Mouse (Mus musculus): Measurements from ENCODE around the gene Tnxb. TPM values are rescaled to one million over a fixed set of nuclear protein-coding genes. Genes with fewer than 3 reads are reported as not detected.

The Tnxb gene
- polyA plus RNA-seq, 1 experiment from 2014 or later: 1.9 TPM

GRCm38 (mm10) chr17:34645831-34646511, 24.4 kb upstream of the Tnxb start:
- WGBS: 85% methylated on average over 30 of the region's 30 CpGs
- Histone ChIP-seq H3K4me1 (replicated peaks; ENCODE audit: control insufficient read depth, insufficient read depth) (no peaks in the 10 kb centered on the region; the same call in 1 of the 2 replicates), H3K4me2 (replicated peaks; ENCODE audit: low read depth) (peak overlapping the region; percentile 83; the same call in 1 of the 2 replicates), H3K27ac (replicated peaks) (no peak overlapping the region; the same call in 1 of the 2 replicates), H3K9ac (ENCODE audit: low read length) (no peak overlapping the region), H3K9me3 (ENCODE audit: control insufficient read depth, low read length) (no peaks in the 10 kb centered on the region), H3K36me3 (ENCODE audit: control insufficient read depth, insufficient read depth, low read length) (peaks cover 5% of the 10 kb centered on the region), H3K4me3 (ENCODE audit: low read depth, low read length) (no peak overlapping the region), H3K27me3 (ENCODE audit: control insufficient read depth, insufficient read depth, low read length) (no peaks in the 10 kb centered on the region)
- ATAC-seq (ENCODE audit: low FRiP score, low TSS enrichment): no peak
- TF ChIP-seq EP300 (optimal IDR thresholded peaks at IDR 0.05) (no peak), CTCF (IDR thresholded peaks at IDR 0.05; ENCODE audit: low read depth) (no peak)
- no peak for DNase-seq (ENCODE audit: low spot score)

GRCm38 (mm10) chr17:34646906-34647787, 23.2 kb upstream of the Tnxb start, which contains the start of gene Atf6b:
Gene Atf6b (plus strand): TSS chr17:34647146.
- TF ChIP-seq EP300 (optimal IDR thresholded peaks at IDR 0.05) (no peak), CTCF (IDR thresholded peaks at IDR 0.05; ENCODE audit: low read depth) (no peak; the same call in 1 of the 2 replicates)
- no peaks in the 10 kb centered on the region; the same call in 1 of the 2 replicates for H3K4me1 ChIP-seq (replicated peaks; ENCODE audit: control insufficient read depth, insufficient read depth)
- WGBS: under 1% methylated on average over 59 of the region's 66 CpGs
- H3K9me3 ChIP-seq (ENCODE audit: control insufficient read depth, low read length): no peaks in the 10 kb centered on the region
- no peaks in the 10 kb centered on the region for H3K27me3 ChIP-seq (ENCODE audit: control insufficient read depth, insufficient read depth, low read length)
- H3K27ac ChIP-seq (replicated peaks): peak within 1 kb of the TSS; percentile 83
- peak within 1 kb of the TSS; percentile 95 for H3K4me3 ChIP-seq (ENCODE audit: low read depth, low read length)
- H3K36me3 ChIP-seq (ENCODE audit: control insufficient read depth, insufficient read depth, low read length): peaks cover 6% of the 10 kb centered on the region
- DNase-seq (ENCODE audit: low spot score): peak; percentile 96
- peak; percentile 96 for ATAC-seq (ENCODE audit: low FRiP score, low TSS enrichment)
- H3K9ac ChIP-seq (ENCODE audit: low read length): peak within 1 kb of the TSS; percentile 87
- peak within 1 kb of the TSS; percentile 77 for H3K4me2 ChIP-seq (replicated peaks; ENCODE audit: low read depth)

DNA sequence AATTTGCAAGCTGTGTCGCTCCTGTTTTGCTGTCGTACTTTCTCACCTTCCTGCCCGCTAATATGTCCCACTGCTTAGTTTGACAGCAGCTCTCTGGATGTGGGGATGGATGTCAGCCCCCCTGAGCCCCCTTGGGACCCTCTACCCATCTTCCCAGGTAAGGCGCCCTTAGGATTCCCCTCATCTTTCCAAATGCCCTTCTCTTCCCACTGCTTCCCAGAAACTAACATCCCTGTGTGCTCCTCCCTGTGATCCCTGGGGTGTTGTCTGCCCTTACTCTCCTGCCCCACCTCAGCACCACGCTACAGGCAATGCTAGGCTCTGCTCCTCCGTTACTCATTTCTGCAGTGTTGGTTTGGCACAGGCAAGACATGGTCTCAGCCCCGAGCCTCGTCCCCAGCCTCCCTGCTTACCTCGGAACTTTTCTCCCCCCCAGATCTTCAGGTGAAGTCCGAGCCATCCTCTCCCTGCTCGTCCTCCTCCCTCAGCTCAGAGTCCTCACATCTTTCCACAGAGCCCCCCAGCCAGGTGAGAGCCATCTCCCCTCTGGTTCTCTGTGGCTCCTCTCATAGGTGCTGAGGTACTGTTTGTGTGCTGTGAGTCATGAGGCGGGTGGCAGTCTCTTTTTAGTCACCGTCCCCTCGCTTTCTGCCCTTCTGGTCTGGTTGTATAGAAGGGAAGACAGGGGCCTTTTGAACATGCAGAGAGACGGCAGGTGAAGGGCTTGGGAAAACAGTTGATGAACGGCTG, 22.0 kb upstream of the Tnxb start:
- WGBS: 78% methylated on average over 16 of the region's 16 CpGs
- Histone ChIP-seq H3K9ac (ENCODE audit: low read length) (no peak overlapping the region), H3K4me3 (ENCODE audit: low read depth, low read length) (no peak overlapping the region), H3K36me3 (ENCODE audit: control insufficient read depth, insufficient read depth, low read length) (peaks cover 8% of the 10 kb centered on the region), H3K27me3 (ENCODE audit: control insufficient read depth, insufficient read depth, low read length) (no peaks in the 10 kb centered on the region), H3K27ac (replicated peaks) (no peak overlapping the region), H3K4me1 (replicated peaks; ENCODE audit: control insufficient read depth, insufficient read depth) (no peaks in the 10 kb centered on the region; the same call in 1 of the 2 replicates), H3K4me2 (replicated peaks; ENCODE audit: low read depth) (no peak overlapping the region), H3K9me3 (ENCODE audit: control insufficient read depth, low read length) (no peaks in the 10 kb centered on the region)
- no peak for ATAC-seq (ENCODE audit: low FRiP score, low TSS enrichment)
- TF ChIP-seq EP300 (optimal IDR thresholded peaks at IDR 0.05) (no peak), CTCF (IDR thresholded peaks at IDR 0.05; ENCODE audit: low read depth) (no peak)
- no peak for DNase-seq (ENCODE audit: low spot score)

GRCm38 (mm10) chr17:34649106-34649864, 21.1 kb upstream of the Tnxb start:
- no peaks in the 10 kb centered on the region for H3K9me3 ChIP-seq (ENCODE audit: control insufficient read depth, low read length)
- WGBS: 88% methylated on average over 18 of the region's 18 CpGs
- no peak overlapping the region for H3K9ac ChIP-seq (ENCODE audit: low read length)
- no peaks in the 10 kb centered on the region; the same call in 1 of the 2 replicates for H3K4me1 ChIP-seq (replicated peaks; ENCODE audit: control insufficient read depth, insufficient read depth)
- ATAC-seq (ENCODE audit: low FRiP score, low TSS enrichment) (no peak), DNase-seq (ENCODE audit: low spot score) (no peak)
- no peak overlapping the region for H3K4me3 ChIP-seq (ENCODE audit: low read depth, low read length)
- no peak overlapping the region for H3K27ac ChIP-seq (replicated peaks)
- no peak for TF ChIP-seq CTCF (IDR thresholded peaks at IDR 0.05; ENCODE audit: low read depth)
- TF ChIP-seq EP300 (optimal IDR thresholded peaks at IDR 0.05): no peak
- H3K27me3 ChIP-seq (ENCODE audit: control insufficient read depth, insufficient read depth, low read length): no peaks in the 10 kb centered on the region
- no peak overlapping the region for H3K4me2 ChIP-seq (replicated peaks; ENCODE audit: low read depth)
- H3K36me3 ChIP-seq (ENCODE audit: control insufficient read depth, insufficient read depth, low read length): peaks cover 12% of the 10 kb centered on the region

DNA sequence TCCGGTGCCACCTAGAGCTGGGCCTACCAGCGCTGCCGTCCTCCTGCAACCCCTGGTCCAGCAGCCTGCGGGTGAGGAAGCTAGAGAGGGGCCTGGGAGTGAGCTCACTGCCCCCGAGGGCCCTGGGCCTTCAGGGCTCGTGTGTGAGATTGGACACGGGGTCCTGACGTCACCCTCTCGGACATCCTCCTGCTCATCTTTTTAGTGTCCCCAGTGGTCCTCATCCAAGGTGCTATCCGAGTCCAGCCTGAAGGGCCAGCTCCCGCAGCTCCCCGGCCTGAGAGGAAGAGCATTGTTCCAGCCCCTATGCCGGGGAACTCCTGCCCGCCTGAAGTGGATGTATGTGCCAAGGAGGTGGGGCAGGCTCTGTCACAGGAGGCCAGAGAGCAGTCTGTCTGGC, 19.6 kb upstream of the Tnxb start:
- no peak overlapping the region for H3K27ac ChIP-seq (replicated peaks)
- H3K27me3 ChIP-seq (ENCODE audit: control insufficient read depth, insufficient read depth, low read length): no peaks in the 10 kb centered on the region
- TF ChIP-seq EP300 (optimal IDR thresholded peaks at IDR 0.05): no peak
- no peak for TF ChIP-seq CTCF (IDR thresholded peaks at IDR 0.05; ENCODE audit: low read depth)
- H3K4me3 ChIP-seq (ENCODE audit: low read depth, low read length): no peak overlapping the region
- WGBS: 90% methylated on average over 14 of the region's 14 CpGs
- DNase-seq (ENCODE audit: low spot score) (no peak), ATAC-seq (ENCODE audit: low FRiP score, low TSS enrichment) (no peak)
- H3K4me2 ChIP-seq (replicated peaks; ENCODE audit: low read depth): no peak overlapping the region
- no peak overlapping the region for H3K9ac ChIP-seq (ENCODE audit: low read length)
- H3K36me3 ChIP-seq (ENCODE audit: control insufficient read depth, insufficient read depth, low read length): peaks cover 12% of the 10 kb centered on the region
- H3K4me1 ChIP-seq (replicated peaks; ENCODE audit: control insufficient read depth, insufficient read depth): no peaks in the 10 kb centered on the region; the same call in 1 of the 2 replicates
- H3K9me3 ChIP-seq (ENCODE audit: control insufficient read depth, low read length): no peaks in the 10 kb centered on the region

Data from stomach, postnatal 0 days (tissue).